Mouse (Mus musculus): ENCODE measurements around the gene Grm4.

DNA sequence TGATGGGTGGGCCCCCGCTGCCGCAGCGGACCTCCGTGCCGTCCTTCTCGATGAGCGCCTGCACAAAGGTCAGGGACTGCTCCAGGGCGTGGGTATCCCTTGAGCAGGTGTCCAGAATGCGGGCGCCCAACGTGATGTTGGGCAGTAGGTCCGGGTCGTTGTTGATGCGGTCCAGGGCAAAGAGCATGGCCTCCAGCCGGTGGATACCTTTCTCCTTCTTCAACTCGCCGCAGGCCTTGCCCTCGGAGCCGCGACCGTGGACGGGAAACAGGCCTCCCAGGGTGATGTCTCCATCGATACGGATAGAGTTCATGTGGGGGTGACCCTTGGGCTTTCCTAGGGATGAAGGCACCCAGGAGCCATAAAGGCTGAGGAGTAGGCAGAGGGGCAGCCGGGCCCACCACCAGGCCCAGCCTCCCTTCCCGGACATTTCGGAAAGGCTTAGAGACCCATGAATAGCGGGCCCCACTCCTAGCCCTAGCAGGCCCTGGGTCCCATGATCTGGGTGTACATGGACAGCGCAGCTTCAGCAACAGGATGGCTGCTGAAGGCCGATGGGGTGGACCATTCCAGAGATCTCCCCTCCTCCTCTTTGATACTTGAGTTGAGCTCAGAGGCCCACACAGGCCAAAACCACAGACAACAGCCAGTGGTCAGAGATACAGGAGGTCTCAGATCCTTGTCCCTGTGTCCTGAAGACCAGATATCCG is 18.3 kb downstream of the Grm4 start:
- TF ChIP-seq E2F4 (IDR thresholded peaks at IDR 0.05; ENCODE audit: insufficient read depth): no peak
- no peak for TF ChIP-seq POLR2A (IDR thresholded peaks at IDR 0.05; ENCODE audit: insufficient read length, low read depth)

Measured in myocyte (in vitro differentiated cells).